Mouse (Mus musculus): ENCODE results near the gene A730061H03Rik. TPM values are rescaled to one million over a fixed set of nuclear protein-coding genes. Genes with fewer than 3 reads are reported as not detected.

Gene A730061H03Rik
- total and polyA plus RNA-seq, 2 experiments = 0.42 TPM; not detected in 1

DNA sequence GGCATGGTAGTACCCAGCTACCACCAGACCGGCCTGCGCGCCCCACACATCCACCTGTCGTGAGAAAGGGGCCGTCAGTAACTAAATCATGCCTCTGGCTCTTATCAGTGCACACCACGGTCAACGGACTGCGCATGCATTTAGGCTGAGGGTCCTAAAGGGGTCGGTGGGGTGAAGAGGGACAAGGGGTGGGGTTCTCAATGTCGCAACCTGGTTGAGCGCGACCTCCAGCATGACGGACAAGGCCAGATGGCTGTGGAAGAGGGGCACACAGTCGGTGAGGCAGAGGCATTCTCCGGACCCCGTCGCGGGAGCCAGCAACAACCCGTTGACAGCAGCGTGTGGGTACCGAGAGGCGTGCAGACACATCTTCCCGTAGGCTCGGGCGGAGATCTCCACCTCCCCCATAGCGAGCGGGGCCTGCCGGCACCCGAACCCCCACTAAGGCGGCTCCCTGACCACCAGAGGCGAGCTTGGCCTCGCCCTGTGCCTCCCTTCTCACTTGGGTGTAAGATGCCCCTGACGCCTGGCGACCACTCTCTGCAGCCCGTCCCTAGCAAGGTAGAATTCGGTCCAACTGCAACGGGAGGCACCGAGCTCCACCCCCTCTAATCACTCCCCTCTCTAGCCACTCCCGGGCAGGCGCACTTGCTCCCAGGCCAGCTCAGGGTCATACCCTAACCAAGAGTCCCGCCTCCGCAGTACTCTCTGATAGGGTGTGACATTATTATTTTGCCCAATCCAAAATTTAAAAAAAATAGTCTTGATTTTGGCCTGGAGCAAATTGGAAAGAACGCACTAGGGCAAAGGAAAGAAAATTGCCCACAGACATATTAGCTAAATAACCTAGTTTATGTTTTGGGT, 24.7 kb upstream of the A730061H03Rik start, which contains the start of gene Emc9:
Emc9 (minus strand) TSS at position 601 of the 864 bp plus-strand sequence.
- peak; percentile 89 for DNase-seq (ENCODE audit: extremely low read depth, low read depth, low spot score)
- H3K4me3 ChIP-seq (ENCODE audit: insufficient read depth, low read depth, low read length) = peak within 1 kb of the TSS; percentile 81
- peak within 1 kb of the TSS; percentile 62 for H3K27ac ChIP-seq (replicated peaks; ENCODE audit: insufficient read depth, low read depth, low read length)
- H3K27me3 ChIP-seq (ENCODE audit: control insufficient read depth, insufficient read depth, low read length) = no peaks in the 10 kb centered on the region
- peak within 1 kb of the TSS; percentile 80 for H3K9ac ChIP-seq (ENCODE audit: low read depth, low read length)
- H3K4me1 ChIP-seq (ENCODE audit: control insufficient read depth, insufficient read depth, low read length) = peaks cover 8% of the 10 kb centered on the region
- TF ChIP-seq CTCF (IDR thresholded peaks at IDR 0.05; ENCODE audit: low read depth, low read length) (no peak), POLR2A (IDR thresholded peaks at IDR 0.05; ENCODE audit: extremely low read depth, insufficient read depth, low read length) (peak; percentile 42; the same call in 1 of the 2 replicates)
- peaks cover 5% of the 10 kb centered on the region; the same call in 1 of the 2 replicates for H3K79me2 ChIP-seq (ENCODE audit: control insufficient read depth, insufficient read depth, low read length)
- peaks cover 16% of the 10 kb centered on the region for H3K36me3 ChIP-seq (ENCODE audit: control insufficient read depth, insufficient read depth, low read length)
- 2% methylated on average over 43 of the region's 43 CpGs for WGBS

DNA sequence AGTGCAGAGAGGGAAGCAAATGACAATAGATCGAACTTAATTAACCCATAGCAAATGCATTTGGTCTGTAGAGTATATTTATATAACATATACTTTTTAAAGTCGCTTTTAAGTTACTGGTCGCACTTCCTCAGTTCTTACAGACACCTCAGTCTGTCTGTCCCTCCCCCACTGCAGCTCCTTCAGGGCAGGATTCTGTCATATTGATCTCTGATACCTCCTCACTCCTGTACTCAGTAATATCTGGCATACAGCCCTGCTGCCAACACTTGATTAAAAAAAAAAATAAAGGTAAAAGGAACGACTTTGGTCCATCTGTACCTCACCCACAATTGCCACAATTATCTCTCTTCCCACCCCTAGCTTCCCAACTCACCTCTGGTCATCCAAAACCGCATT, 24.1 kb upstream of the A730061H03Rik start:
- TF ChIP-seq POLR2A (IDR thresholded peaks at IDR 0.05; ENCODE audit: extremely low read depth, insufficient read depth, low read length) = no peak
- TF ChIP-seq CTCF (IDR thresholded peaks at IDR 0.05; ENCODE audit: low read depth, low read length) = no peak
- H3K36me3 ChIP-seq (ENCODE audit: control insufficient read depth, insufficient read depth, low read length) = peaks cover 16% of the 10 kb centered on the region
- 32% methylated on average over 5 of the region's 5 CpGs for WGBS
- peak overlapping the region; percentile 80 for H3K9ac ChIP-seq (ENCODE audit: low read depth, low read length)
- DNase-seq (ENCODE audit: extremely low read depth, low read depth, low spot score) = peak; percentile 61
- H3K27ac ChIP-seq (replicated peaks; ENCODE audit: insufficient read depth, low read depth, low read length) = peak overlapping the region; percentile 62
- H3K27me3 ChIP-seq (ENCODE audit: control insufficient read depth, insufficient read depth, low read length) = no peaks in the 10 kb centered on the region
- peak overlapping the region; percentile 81 for H3K4me3 ChIP-seq (ENCODE audit: insufficient read depth, low read depth, low read length)
- peaks cover 8% of the 10 kb centered on the region for H3K4me1 ChIP-seq (ENCODE audit: control insufficient read depth, insufficient read depth, low read length)
- H3K79me2 ChIP-seq (ENCODE audit: control insufficient read depth, insufficient read depth, low read length) = peaks cover 6% of the 10 kb centered on the region; the same call in 1 of the 2 replicates

DNA sequence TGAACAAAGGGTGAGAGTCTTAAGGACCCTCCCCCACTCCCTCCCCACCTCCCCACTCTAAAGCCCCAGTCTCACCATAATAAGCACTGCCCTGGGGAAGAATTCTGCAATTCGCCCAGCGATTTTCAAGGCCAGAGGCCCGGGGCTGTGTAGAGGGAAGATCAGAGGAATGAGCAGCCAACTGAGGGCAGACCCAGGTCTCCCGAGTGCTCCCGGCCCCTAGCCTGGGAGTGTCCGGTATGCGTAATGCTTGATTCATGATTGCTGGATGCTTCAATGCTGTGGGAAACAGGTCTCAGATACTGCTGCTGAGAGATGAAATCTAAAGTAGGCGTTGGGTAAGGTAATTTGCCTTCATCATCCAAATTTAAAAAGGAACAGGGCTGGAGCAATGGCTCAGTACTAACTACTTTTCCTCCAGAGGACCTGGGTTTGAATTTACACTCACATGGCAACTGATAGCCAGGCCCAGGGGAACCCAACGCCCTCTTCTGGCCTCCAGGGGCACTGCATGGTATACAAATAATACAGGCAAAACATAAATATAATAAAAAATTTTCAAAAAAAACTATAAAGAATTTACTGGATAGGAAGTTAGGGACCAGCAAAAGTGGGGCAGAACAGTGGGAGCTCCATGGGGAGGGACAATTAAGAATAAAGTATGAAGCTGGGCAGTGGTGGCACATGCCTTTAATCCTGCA, 21.9 kb upstream of the A730061H03Rik start:
- Histone ChIP-seq H3K36me3 (ENCODE audit: control insufficient read depth, insufficient read depth, low read length) (peaks cover 12% of the 10 kb centered on the region; the same call in 1 of the 2 replicates), H3K27me3 (ENCODE audit: control insufficient read depth, insufficient read depth, low read length) (no peaks in the 10 kb centered on the region), H3K4me3 (ENCODE audit: insufficient read depth, low read depth, low read length) (no peak overlapping the region), H3K9ac (ENCODE audit: low read depth, low read length) (no peak overlapping the region), H3K27ac (replicated peaks; ENCODE audit: insufficient read depth, low read depth, low read length) (no peak overlapping the region), H3K79me2 (ENCODE audit: control insufficient read depth, insufficient read depth, low read length) (0 out of 2 replicates have a peak, but pooled peaks cover 6% of the 10 kb centered on the region), H3K4me1 (ENCODE audit: control insufficient read depth, insufficient read depth, low read length) (peaks cover 9% of the 10 kb centered on the region)
- DNase-seq (ENCODE audit: extremely low read depth, low read depth, low spot score) = no peak
- WGBS = 76% methylated on average over 9 of the region's 9 CpGs
- TF ChIP-seq POLR2A (IDR thresholded peaks at IDR 0.05; ENCODE audit: extremely low read depth, insufficient read depth, low read length) (no peak), CTCF (IDR thresholded peaks at IDR 0.05; ENCODE audit: low read depth, low read length) (peak; percentile 72)

DNA sequence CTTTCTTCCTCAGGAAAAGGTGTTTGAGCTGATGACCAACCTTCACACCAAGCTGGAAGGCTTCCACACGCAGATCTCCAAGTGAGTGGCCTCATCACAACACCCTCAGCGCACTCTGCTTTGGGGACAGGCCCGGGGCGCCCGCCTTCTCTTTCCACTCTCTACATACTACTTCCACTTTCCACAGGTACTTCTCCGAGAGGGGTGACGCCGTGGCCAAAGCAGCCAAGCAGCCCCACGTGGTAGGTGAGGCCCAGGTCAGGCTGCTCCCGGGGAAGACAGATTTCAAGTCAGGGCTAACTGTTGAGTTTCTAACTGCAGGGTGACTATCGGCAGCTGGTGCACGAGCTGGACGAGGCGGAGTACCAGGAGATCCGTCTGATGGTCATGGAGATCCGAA, 20.5 kb upstream of the A730061H03Rik start:
- Histone ChIP-seq H3K79me2 (ENCODE audit: control insufficient read depth, insufficient read depth, low read length) (0 out of 2 replicates have a peak, but pooled peaks cover 9% of the 10 kb centered on the region), H3K36me3 (ENCODE audit: control insufficient read depth, insufficient read depth, low read length) (peaks cover 10% of the 10 kb centered on the region; the same call in 1 of the 2 replicates), H3K4me3 (ENCODE audit: insufficient read depth, low read depth, low read length) (no peak overlapping the region), H3K4me1 (ENCODE audit: control insufficient read depth, insufficient read depth, low read length) (peaks cover 4% of the 10 kb centered on the region), H3K27ac (replicated peaks; ENCODE audit: insufficient read depth, low read depth, low read length) (no peak overlapping the region), H3K27me3 (ENCODE audit: control insufficient read depth, insufficient read depth, low read length) (no peaks in the 10 kb centered on the region), H3K9ac (ENCODE audit: low read depth, low read length) (no peak overlapping the region)
- no peak for DNase-seq (ENCODE audit: extremely low read depth, low read depth, low spot score)
- no peak for TF ChIP-seq CTCF (IDR thresholded peaks at IDR 0.05; ENCODE audit: low read depth, low read length)
- WGBS = 94% methylated on average over 16 of the region's 16 CpGs

DNA sequence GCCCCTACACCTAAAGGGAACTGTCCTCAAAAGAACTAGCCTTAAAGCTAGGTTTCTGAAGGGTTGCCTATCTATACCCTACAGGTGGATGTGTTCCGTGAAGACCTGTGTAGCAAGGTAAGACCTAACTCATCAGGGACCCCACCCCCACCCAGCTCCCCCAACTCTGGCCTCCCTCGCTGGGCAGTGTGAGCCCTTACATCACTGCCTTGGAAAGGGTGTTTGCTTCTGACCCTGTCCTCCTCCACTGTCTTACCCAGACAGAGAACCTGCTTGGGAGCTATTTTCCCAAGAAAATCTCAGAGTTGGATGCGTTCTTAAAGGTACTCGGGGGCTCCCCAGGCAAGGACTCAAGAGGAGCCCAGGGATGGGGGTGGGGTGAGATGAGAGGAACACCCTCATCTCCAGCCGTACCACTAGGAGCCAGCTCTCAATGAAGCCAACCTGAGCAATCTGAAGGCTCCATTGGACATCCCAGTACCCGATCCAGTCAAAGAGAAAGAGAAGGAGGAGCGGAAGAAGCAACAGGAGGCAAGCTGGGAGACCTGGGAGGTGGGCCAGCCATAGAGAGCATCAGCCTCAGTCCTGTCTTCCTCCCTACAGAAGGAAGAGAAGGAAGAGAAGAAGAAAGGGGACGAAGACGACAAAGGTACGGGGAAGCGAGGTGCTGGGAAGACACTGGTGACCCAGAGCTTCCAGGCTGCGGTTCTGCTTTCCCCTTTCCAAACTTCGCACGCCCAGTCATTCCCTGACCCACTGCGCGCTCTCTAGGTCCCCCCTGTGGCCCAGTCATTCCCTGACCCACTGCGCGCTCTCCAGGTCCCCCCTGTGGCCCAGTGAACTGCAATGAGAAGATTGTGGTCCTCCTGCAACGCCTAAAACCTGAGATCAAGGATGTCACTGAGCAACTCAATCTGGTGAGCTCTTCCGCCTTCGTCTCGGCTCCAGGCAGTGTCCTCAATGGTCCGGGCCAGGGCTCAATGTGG, 19.6 kb upstream of the A730061H03Rik start:
- Histone ChIP-seq H3K27ac (replicated peaks; ENCODE audit: insufficient read depth, low read depth, low read length) (no peak overlapping the region), H3K27me3 (ENCODE audit: control insufficient read depth, insufficient read depth, low read length) (no peaks in the 10 kb centered on the region), H3K9ac (ENCODE audit: low read depth, low read length) (no peak overlapping the region), H3K4me1 (ENCODE audit: control insufficient read depth, insufficient read depth, low read length) (peaks cover 2% of the 10 kb centered on the region), H3K79me2 (ENCODE audit: control insufficient read depth, insufficient read depth, low read length) (0 out of 2 replicates have a peak, but pooled peaks cover 9% of the 10 kb centered on the region), H3K36me3 (ENCODE audit: control insufficient read depth, insufficient read depth, low read length) (peaks cover 10% of the 10 kb centered on the region; the same call in 1 of the 2 replicates), H3K4me3 (ENCODE audit: insufficient read depth, low read depth, low read length) (no peak overlapping the region)
- no peak for DNase-seq (ENCODE audit: extremely low read depth, low read depth, low spot score)
- WGBS = 93% methylated on average over 23 of the region's 23 CpGs
- TF ChIP-seq CTCF (IDR thresholded peaks at IDR 0.05; ENCODE audit: low read depth, low read length) (no peak), POLR2A (IDR thresholded peaks at IDR 0.05; ENCODE audit: extremely low read depth, insufficient read depth, low read length) (no peak)

Data from liver, adult 2 months (tissue).